Mouse (Mus musculus) cerebellum, adult 2 months (tissue): Measurements from ENCODE around the gene Gm1113.

Experiments used
- CTCF ChIP-seq: fragments of 200-500 bp; IDR thresholded peaks from 2 replicates; pipeline ENCODE4 v1.5.1; 2011; ENCODE audit warnings: low read depth, mild to moderate bottlenecking, control low read depth, low read length, moderate library complexity, borderline replicate concordance; ENCODE audit not compliant: insufficient read depth
- POLR2A ChIP-seq: fragments of 200-500 bp; IDR thresholded peaks from 2 replicates; pipeline ENCODE4 v1.6.1; 2011; ENCODE audit warnings: low read length, control low read depth, borderline replicate concordance; ENCODE audit not compliant: insufficient read depth

DNA sequence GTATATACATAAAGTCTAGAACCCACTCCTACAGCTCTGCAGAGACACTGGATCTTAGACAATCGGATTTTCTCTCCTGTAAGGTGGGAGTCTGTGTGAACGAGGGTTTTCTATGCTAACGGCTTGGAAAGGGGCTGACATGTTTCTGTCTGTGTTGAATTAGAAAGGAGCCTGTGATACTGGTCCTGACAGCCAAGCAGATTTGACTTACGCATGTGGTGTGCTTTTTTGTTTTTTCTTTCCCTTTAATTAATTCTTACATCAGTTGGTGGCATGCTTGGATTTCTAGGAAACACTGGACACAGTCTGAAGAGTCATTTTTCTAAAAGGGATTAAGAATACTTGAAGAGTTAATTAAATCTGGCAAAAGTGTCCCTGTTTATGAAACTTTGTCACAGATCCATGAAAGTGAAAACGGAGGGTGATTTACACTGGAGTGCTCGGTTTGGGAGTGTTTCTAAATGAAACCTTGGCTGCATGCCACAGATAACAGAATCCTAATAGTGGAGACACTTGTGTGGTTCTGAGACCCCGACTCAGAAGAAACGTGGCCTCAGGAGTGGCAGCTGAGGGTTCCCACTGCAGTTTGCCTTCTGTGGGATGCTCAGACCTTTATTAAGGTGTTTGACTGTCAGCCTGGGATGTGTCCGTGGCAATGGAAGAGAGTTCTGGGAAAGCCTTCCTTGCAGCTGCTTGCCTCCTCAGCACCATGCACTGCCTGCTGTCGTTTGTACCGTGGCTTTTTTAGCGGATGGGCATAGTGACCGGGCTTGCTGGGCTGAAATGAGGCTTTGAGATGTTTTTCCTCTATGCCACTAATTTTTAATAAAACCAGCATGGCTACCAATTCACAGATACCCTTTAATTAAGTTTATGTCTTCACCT lies 35.8 kb downstream of the Gm1113 start:
- no peak for TF ChIP-seq POLR2A
- TF ChIP-seq CTCF: no peak
